Mouse (Mus musculus) layer of hippocampus, postnatal 25 days (tissue): ENCODE measurements at regions not wholly inside any gene's neighbourhood (a gene's known extent, or its start where the extent isn't known, plus 50 kb on each side); places are given as distances from the start of the nearest gene placed in this dataset.

Experiments used
- DNase-seq, 2 experiments: peaks; one replicate each; pipeline ENCODE4 v3.0.0; 2022; ENCODE audit warnings: mixed read lengths in 2 of 2, low spot score in 1 of 2; ENCODE audit errors: extremely low spot score in 1 of 2

GRCm38 (mm10) chr2:77358176-77358575 is 77.8 kb upstream of the Sestd1 start:
- no peak for DNase-seq

- DNase-seq, result no peak
Measured at GRCm38 (mm10) chr2:77356798-77357197, 76.4 kb upstream of the Sestd1 start.

- DNase-seq, result no peak
Measured at GRCm38 (mm10) chr2:77351987-77352628, 71.7 kb upstream of the Sestd1 start.

GRCm38 (mm10) chr2:77347027-77347426 is 66.6 kb upstream of the Sestd1 start:
- DNase-seq, result no peak

GRCm38 (mm10) chr2:77343736-77344440 is 63.5 kb upstream of the Sestd1 start:
- DNase-seq, result no peak

- DNase-seq, result no peak
Measured at GRCm38 (mm10) chr2:77342416-77342815, 62.0 kb upstream of the Sestd1 start.

GRCm38 (mm10) chr2:77341575-77342332 is 61.4 kb upstream of the Sestd1 start:
- DNase-seq, result peak; percentile 93 to 99

- no peak for DNase-seq
Measured at GRCm38 (mm10) chr2:77340076-77340475, 59.7 kb upstream of the Sestd1 start.

- DNase-seq, result no peak
Measured at GRCm38 (mm10) chr2:77337786-77338406, 57.5 kb upstream of the Sestd1 start.

- DNase-seq, result no peak
Measured at GRCm38 (mm10) chr2:77337318-77337717, 56.9 kb upstream of the Sestd1 start.

- no peak for DNase-seq
Measured at GRCm38 (mm10) chr2:77336810-77337209, 56.4 kb upstream of the Sestd1 start.

- no peak for DNase-seq
Measured at GRCm38 (mm10) chr2:77334706-77335105, 54.3 kb upstream of the Sestd1 start.

GRCm38 (mm10) chr2:77333394-77334079 is 53.1 kb upstream of the Sestd1 start:
- no peak for DNase-seq
